ENCODE assay signal across 1 mouse cellular context in genomic region chr4:152011171-152011760, GRCm38 (mm10).
TF ChIP-seq lines count a peak whose summit lies in the region.

No protein-coding gene starts in this region.

TF ChIP-seq in CH12.LX, 34 proteins besides CTCF, POLR2A, EP300 and RAD21 (continued from another document):
- no peak for TF ChIP-seq POLR2AphosphoS2 (IDR thresholded peaks at IDR 0.05; ENCODE audit: low read depth, low read length)
- no peak for TF ChIP-seq SMC3 (IDR thresholded peaks at IDR 0.05; ENCODE audit: low read depth, low read length)
- no peak for TF ChIP-seq TBP (conservative IDR thresholded peaks at IDR 0.05; ENCODE audit: low read depth, low read length)
- no peak for TF ChIP-seq PAX5 (IDR thresholded peaks at IDR 0.05; ENCODE audit: low read length)
- no peak for TF ChIP-seq ZC3H11A (IDR thresholded peaks at IDR 0.05; ENCODE audit: low read depth, low read length)
